9 mouse cellular contexts compared by ENCODE assay signal in genomic region chr6:148259979-148260728, GRCm38 (mm10). TPM values are rescaled to one million over a fixed set of nuclear protein-coding genes. Genes with fewer than 3 reads are reported as not detected.
A peak's percentile ranks its signal among the peaks of the same experiment; 100 is the strongest.
DNase-seq lines count a peak whose midpoint lies in the region; ATAC-seq and TF ChIP-seq lines count a peak whose summit lies in the region.
"Had no signal": no experiment of that assay in that cellular context is flagged by ENCODE, and none has a peak within 500 bp of the region (broad histone marks: within the 10 kb centered on the region; RNA-seq: fewer than 3 reads in every experiment).

No protein-coding gene starts in this region.

- WGBS in kidney, postnatal 0 days = 44% methylated on average over 4 of the region's 4 CpGs
- WGBS in kidney, adult 2 months = 69% methylated on average over 4 of the region's 4 CpGs
- WGBS in embryonic facial prominence, embryonic 11.5 days = 49% methylated on average over 4 of the region's 4 CpGs
- WGBS in hindbrain, embryonic 16.5 days = 38% methylated on average over 4 of the region's 4 CpGs
- WGBS in neural tube, embryonic 12.5 days = 54% methylated on average over 4 of the region's 4 CpGs

- H3K4me1 ChIP-seq in kidney, postnatal 0 days (replicated peaks; ENCODE audit: insufficient read depth, low read length) = 0 out of 2 replicates have a peak, but pooled peaks cover 4% of the 10 kb centered on the region
- H3K4me1 ChIP-seq in kidney, adult 2 months (ENCODE audit: control insufficient read depth, insufficient read depth, low read length) = no peaks in the 10 kb centered on the region
- H3K4me1 ChIP-seq in embryonic facial prominence, embryonic 11.5 days (ENCODE audit: control insufficient read depth, insufficient read depth, low read length) = no peaks in the 10 kb centered on the region
- peaks cover 6% of the 10 kb centered on the region; the same call in 1 of the 2 replicates for H3K4me1 ChIP-seq in hindbrain, embryonic 16.5 days (ENCODE audit: control insufficient read depth, insufficient read depth, low read depth, low read length)
- H3K4me1 ChIP-seq in neural tube, embryonic 12.5 days = peaks cover 3% of the 10 kb centered on the region; the same call in 1 of the 2 replicates

- TF ChIP-seq POLR2A in kidney, adult 2 months (IDR thresholded peaks at IDR 0.05; ENCODE audit: low read depth, low read length) = no peak

- no peak overlapping the region for H3K9ac ChIP-seq in kidney, postnatal 0 days (ENCODE audit: low read depth, low read length)
- no peak overlapping the region for H3K9ac ChIP-seq in embryonic facial prominence, embryonic 11.5 days (replicated peaks; ENCODE audit: low read length)
- H3K9ac ChIP-seq in hindbrain, embryonic 16.5 days (ENCODE audit: low read depth, low read length) = no peak overlapping the region; the same call in 1 of the 2 replicates
- H3K9ac ChIP-seq in neural tube, embryonic 12.5 days = no peak overlapping the region

- no peak overlapping the region for H3K4me2 ChIP-seq in kidney, postnatal 0 days (ENCODE audit: low read length)
- H3K4me2 ChIP-seq in embryonic facial prominence, embryonic 11.5 days (ENCODE audit: low read depth, low read length) = no peak overlapping the region
- H3K4me2 ChIP-seq in hindbrain, embryonic 16.5 days (ENCODE audit: low read length) = no peak overlapping the region
- H3K4me2 ChIP-seq in neural tube, embryonic 12.5 days (replicated peaks) = no peak overlapping the region

- H3K4me3 ChIP-seq in kidney, postnatal 0 days (replicated peaks; ENCODE audit: low read depth, low read length) = no peak overlapping the region
- H3K4me3 ChIP-seq in kidney, adult 2 months (ENCODE audit: insufficient read depth, low read depth, low read length) = no peak overlapping the region
- no peak overlapping the region for H3K4me3 ChIP-seq in embryonic facial prominence, embryonic 11.5 days (ENCODE audit: low read depth, low read length)
- H3K4me3 ChIP-seq in hindbrain, embryonic 16.5 days (ENCODE audit: low read length) = no peak overlapping the region
- H3K4me3 ChIP-seq in neural tube, embryonic 12.5 days = no peak overlapping the region

- no peaks in the 10 kb centered on the region for H3K27me3 ChIP-seq in kidney, postnatal 0 days (ENCODE audit: insufficient read depth, low read length)
- no peaks in the 10 kb centered on the region; the same call in 1 of the 2 replicates for H3K27me3 ChIP-seq in kidney, adult 2 months (replicated peaks; ENCODE audit: control insufficient read depth, insufficient read depth, low read length)
- H3K27me3 ChIP-seq in embryonic facial prominence, embryonic 11.5 days (ENCODE audit: control insufficient read depth, insufficient read depth, low read length) = no peaks in the 10 kb centered on the region
- no peaks in the 10 kb centered on the region for H3K27me3 ChIP-seq in hindbrain, embryonic 16.5 days (replicated peaks; ENCODE audit: control insufficient read depth, insufficient read depth, low read length)
- H3K27me3 ChIP-seq in neural tube, embryonic 12.5 days (replicated peaks) = no peaks in the 10 kb centered on the region

- no peak overlapping the region for H3K27ac ChIP-seq in kidney, postnatal 0 days
- H3K27ac ChIP-seq in kidney, adult 2 months (ENCODE audit: insufficient read depth, low read depth, low read length) = no peak overlapping the region
- H3K27ac ChIP-seq in embryonic facial prominence, embryonic 11.5 days (replicated peaks; ENCODE audit: low read depth, low read length) = no peak overlapping the region
- H3K27ac ChIP-seq in hindbrain, embryonic 16.5 days (ENCODE audit: low read depth, low read length) = peak overlapping the region; percentile 34; the same call in 1 of the 2 replicates
- H3K27ac ChIP-seq in neural tube, embryonic 12.5 days = no peak overlapping the region

- ATAC-seq in kidney, postnatal 0 days (replicated peaks; ENCODE audit: low FRiP score, low read depth) = no peak
- ATAC-seq in embryonic facial prominence, embryonic 11.5 days (replicated peaks; ENCODE audit: insufficient number of reproducible peaks, low FRiP score, low TSS enrichment, low read depth) = peak; percentile 73; the same call in 1 of the 2 replicates
- ATAC-seq in hindbrain, embryonic 16.5 days = peak; percentile 89
- ATAC-seq in neural tube, embryonic 12.5 days (ENCODE audit: low FRiP score, low read depth) = peak; percentile 63; the same call in 1 of the 2 replicates

- H3K9me3 ChIP-seq in kidney, postnatal 0 days (replicated peaks; ENCODE audit: low read length) = no peaks in the 10 kb centered on the region
- H3K9me3 ChIP-seq in embryonic facial prominence, embryonic 11.5 days (replicated peaks; ENCODE audit: control insufficient read depth, low read length) = no peaks in the 10 kb centered on the region
- H3K9me3 ChIP-seq in hindbrain, embryonic 16.5 days (ENCODE audit: control insufficient read depth, low read length) = no peaks in the 10 kb centered on the region
- no peaks in the 10 kb centered on the region for H3K9me3 ChIP-seq in neural tube, embryonic 12.5 days

- TF ChIP-seq CTCF in kidney, postnatal 0 days (IDR thresholded peaks at IDR 0.05; ENCODE audit: low read depth) = no peak
- no peak for TF ChIP-seq CTCF in kidney, adult 2 months (conservative IDR thresholded peaks at IDR 0.05; ENCODE audit: insufficient read depth, insufficient read length, low read depth, low read length)

- H3K36me3 ChIP-seq in kidney, postnatal 0 days (ENCODE audit: insufficient read depth, low read length) = no peaks in the 10 kb centered on the region
- H3K36me3 ChIP-seq in kidney, adult 2 months (ENCODE audit: control insufficient read depth, insufficient read depth, low read length) = no peaks in the 10 kb centered on the region
- H3K36me3 ChIP-seq in embryonic facial prominence, embryonic 11.5 days (replicated peaks; ENCODE audit: control insufficient read depth, insufficient read depth, low read depth, low read length) = no peaks in the 10 kb centered on the region
- H3K36me3 ChIP-seq in hindbrain, embryonic 16.5 days (ENCODE audit: control insufficient read depth, insufficient read depth, low read length) = no peaks in the 10 kb centered on the region
- no peaks in the 10 kb centered on the region for H3K36me3 ChIP-seq in neural tube, embryonic 12.5 days

- DNase-seq in kidney, postnatal 0 days (ENCODE audit: low spot score) = peak; percentile 65
- no peak for DNase-seq in kidney, adult 2 months
- peak; percentile 53 for DNase-seq in embryonic facial prominence, embryonic 11.5 days (ENCODE audit: low spot score)
- no peak for DNase-seq in frontal cortex, adult 2 months (ENCODE audit: extremely low spot score in 1 of 2, low spot score in 1 of 2)
- no peak for DNase-seq in thymus, postnatal 36 days
- DNase-seq in thymus, adult 18-20 months = no peak
- DNase-seq: adrenal gland, postnatal 25 days had no signal

RNA-seq across cellular contexts. Expression of gene Ergic2, which starts 48.0 kb away (rescaled TPM):
- polyA plus RNA-seq in kidney, postnatal 0 days (2015; fragmentation: Nextera tagmentation; extraction: Ambion mirVana) = 252 and 258 TPM in 2 replicates
- 26.1 and 40.2 TPM in 2 replicates for polyA plus RNA-seq in kidney, adult 2 months (2012; rRNA removed)
- polyA plus RNA-seq in embryonic facial prominence, embryonic 11.5 days (2014; fragmentation: Nextera tagmentation; extraction: Ambion mirVana) = 215 and 240 TPM in 2 replicates
- 201 and 235 TPM in 2 replicates for polyA plus RNA-seq in hindbrain, embryonic 16.5 days (2015; fragmentation: Nextera tagmentation; extraction: Ambion mirVana)
- 218 and 223 TPM in 2 replicates for polyA plus RNA-seq in neural tube, embryonic 12.5 days (2016; fragmentation: Nextera tagmentation; extraction: Ambion mirVana)
- polyA plus RNA-seq in frontal cortex, adult 2 months (2012; rRNA removed) = 54.4 and 61.4 TPM in 2 replicates

Comparison
In these comparisons a context has a peak if more than half of its experiments do, and no peak if none do; other contexts are left out.
1. DNase-seq: peak in kidney, postnatal 0 days (single experiment) and embryonic facial prominence, embryonic 11.5 days (single experiment); none in kidney, adult 2 months (single experiment), frontal cortex, adult 2 months (0 of 2), thymus, postnatal 36 days (0 of 2) and thymus, adult 18-20 months (0 of 2).